Mouse (Mus musculus) WW6 (cell line): ENCODE measurements around the gene Copb1.
A peak's percentile ranks its signal among the peaks of the same experiment; 100 is the strongest.

Experiments
- DNase-seq: peaks from one replicate; pipeline ENCODE4 v3.0.0-alpha.2; 2013; ENCODE audit warnings: low read depth, low spot score

Gene Copb1

DNA sequence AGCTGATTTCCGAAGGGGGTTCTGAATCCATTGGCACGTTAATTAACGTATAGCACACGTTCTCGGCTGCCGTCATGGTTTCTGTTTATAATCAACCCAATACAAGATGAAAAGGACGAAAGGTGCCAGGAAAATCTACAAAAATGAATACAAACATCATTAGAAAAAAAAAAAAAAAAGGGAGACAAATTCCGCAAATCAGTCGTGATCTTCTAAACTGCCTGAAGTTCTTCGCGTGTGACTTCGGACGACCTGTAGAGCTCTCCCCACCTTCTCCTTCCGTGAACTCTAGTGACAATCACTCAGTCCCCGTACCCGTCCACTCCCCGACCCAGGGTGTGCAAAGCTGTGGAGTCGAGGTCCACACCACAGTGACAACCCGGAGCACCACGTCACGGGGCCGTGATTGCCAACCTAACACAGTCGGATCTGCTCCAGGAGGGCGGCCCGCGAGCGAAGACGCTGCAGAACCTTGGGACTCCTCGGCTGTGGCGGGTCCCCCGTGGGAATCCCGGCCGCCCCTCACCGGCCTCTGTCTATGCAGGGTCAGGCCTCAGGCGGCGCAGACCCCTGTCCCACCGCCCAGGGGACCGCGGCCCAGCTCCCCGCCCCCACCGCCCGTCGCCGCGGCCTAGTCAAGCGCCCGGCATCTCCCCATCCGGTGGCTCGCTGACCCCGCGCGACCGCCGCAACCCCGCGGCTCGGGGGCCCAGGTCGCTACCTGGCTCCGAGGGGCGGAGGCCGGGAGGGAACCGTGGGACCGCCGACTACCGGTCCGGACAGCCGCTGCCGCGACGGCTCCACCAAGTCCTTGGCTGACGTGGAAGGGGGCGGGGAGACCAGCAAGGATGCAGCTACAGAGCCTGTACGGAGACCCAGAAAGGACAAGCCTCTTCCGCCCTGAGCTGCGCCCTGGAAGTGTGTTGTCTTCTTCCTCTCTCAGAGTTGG, at the start of gene Copb1:
TSS of gene Copb1 (minus strand) at position 827 of the 949 bp plus-strand sequence.
- DNase-seq: peak; percentile 69

DNA sequence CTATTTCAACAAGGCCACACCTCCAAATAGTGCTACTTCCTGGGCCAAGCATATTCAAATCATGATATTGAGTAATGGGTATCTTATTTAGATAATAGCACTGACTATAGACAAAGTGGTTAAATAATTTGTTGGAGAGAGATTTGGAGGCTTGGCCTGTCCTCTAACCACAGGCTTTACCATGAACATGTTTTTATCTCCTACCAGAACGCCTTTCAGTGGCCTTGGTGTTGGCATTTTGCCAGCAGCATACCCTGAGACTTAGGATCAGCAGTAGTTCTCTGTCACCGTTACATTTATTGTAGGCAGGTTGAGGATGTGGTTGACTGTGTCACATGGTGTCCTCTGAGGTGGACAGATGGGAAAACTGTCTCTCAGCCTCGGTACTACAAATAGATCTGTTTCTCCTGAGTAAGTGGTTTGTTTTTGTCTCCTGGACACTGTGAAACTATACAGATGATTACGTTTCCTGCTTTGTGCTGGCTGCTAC, 46.8 kb upstream of the Copb1 start:
- DNase-seq: no peak

DNA sequence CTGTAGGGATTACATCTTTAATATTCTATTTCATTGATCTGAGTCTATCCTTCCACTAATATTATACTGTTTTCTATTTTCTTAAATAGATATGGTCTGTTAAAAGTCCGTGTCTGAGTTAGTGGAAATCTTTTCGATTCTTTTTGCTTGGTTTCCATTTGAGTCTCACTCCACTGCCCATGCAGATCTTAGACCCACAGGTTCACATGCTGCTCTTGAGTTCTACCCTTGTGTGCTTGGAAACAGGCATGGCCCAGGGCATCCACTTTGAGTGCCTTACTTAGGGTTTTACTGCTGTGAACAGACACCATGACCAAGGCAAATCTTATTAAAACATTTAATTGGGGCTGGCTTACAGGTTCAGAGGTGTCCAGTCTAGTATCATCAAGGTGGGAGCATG, 46.3 kb upstream of the Copb1 start:
- DNase-seq: no peak

DNA sequence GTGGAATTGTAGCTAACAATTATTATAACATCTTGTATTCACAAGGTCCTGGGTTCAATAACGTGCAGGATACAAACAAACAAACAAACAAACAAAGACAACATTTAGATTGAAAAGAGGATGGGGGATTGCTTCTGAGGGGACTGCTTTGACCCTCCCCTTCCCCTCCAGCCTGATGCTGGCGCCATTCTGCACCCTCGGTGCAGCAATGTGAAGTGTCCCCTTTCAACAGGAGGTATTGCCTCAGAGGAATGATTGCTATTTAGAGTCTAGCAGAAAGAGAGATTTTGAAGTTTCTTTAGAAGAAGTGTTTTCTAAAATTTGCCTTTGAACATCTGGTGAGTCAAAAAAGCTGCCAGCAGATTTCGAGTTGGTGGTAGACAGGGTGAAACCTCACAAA, 44.7 kb upstream of the Copb1 start:
- DNase-seq: no peak

DNA sequence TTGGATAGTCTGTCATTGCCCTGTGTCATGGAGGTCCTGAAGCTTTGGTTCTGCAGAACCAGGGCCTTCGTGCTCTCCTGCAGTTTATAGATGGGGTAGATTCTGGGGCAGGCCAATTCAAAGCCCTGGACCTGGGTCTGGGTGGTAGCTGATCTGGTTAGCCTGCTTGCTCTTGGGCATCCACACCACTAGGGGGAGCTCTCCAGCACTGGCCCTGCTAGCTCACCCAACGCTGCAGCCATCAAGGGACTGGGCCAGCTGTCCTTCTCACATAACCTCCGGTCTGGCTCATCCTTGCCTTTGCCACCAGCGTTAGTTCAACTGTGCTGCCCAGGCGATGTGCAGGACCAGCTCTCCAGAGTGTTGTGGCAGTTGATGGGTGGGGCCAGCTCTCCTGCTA, 40.2 kb upstream of the Copb1 start:
- no peak for DNase-seq

DNA sequence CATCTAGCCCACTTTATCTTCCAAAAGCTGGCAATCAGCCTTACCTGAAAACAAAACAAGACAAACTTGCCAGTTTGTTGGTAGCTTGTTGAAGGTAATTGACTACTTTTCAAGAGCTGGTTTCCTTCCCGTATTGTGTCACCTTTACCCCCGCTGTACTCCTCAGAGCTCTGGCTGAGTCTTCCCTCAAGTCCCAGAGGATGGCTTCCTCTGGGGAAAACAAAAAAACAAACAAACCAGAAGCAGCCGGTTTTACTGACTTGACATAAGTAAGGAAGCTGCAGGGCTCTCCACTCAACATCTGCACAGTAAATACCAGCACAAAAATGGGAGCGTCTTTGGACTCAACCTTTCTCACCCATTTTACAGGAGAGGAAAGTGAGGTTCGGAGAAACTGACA, 39.4 kb upstream of the Copb1 start:
- DNase-seq: no peak

DNA sequence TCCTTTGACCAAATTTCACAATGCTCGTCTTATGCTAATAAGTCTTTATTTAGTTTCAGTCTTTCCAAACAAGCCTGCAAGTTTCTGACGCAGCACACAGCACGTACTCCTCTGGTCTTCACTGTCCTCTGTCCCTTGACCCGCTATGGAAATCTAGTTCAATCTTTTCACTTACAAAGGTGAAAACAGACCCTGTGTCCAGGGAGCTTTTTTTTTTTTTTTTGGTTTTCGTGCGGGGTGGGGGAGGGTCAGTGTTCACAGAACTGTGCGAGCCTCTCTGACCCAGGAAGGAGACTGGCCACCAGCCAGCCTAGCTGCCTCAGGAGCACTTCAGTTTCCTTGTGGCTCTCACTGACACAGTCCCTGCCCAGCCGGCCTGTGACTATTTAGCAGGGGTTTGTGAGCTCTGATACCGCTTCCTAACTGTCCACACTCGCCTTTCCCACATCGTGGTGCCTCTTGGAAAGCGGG, 38.0 kb upstream of the Copb1 start:
- no peak for DNase-seq

DNA sequence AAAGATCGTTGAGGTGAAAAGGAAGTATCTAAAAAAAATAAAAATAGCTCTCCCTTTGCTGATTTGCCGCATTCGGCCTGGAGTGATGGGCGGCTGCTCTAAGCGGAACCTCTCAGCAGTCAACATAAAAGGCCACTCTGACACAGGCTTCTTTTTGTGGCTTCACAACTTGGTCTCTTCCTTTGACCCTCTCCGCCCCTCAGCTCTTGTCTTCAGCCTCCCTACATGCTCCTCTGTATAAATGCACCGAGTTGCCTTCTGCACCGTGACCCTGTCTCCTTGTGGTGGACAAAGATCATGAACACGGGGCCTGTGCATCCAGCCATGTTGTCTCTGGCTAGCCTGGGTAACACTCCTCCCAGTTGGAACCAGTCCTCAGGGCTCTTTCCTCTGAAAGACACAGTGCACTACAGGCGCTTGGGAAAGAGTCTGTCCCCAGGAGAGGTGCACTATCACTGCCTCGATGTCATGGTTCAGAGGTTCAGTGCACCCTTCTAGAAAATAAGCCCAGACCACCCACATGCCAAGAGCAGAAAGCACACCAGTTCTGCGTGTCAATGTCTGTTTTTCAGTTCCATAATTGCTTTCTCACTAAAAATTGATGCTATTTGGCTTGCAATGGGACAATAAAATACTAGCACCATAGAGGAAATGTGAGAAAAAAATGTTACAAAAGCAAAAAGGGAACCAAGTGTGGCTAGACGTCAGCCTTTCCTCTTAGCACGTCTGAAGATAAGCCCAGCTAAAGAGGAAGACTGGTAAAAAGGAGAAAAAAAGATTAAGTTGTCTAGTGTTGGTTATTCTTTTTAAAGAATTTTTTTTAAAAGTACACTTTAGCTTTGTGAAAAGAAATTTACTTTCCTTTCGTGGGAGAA, 37.2 kb upstream of the Copb1 start:
- DNase-seq: no peak

DNA sequence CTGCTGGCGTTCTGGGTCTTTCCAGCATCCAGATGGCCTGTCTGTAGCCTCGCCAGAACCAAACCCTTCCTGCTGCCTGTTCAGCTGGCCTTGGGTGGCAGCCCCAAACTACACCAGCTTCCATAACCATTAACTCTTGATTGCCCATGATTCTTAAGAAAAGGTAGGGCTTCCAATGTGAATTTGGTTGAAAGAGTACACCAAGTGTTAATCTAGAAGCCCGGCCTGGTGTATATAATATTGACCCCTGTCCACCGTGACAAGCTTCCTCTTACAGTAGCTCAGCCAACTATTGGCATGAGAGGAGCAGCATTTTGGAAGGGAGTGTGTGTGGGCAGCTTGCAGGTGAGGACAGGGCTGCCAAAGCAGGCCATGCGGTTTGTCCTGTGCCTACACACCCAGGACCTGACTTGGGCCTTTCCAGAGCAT, 35.6 kb upstream of the Copb1 start:
- DNase-seq: no peak

DNA sequence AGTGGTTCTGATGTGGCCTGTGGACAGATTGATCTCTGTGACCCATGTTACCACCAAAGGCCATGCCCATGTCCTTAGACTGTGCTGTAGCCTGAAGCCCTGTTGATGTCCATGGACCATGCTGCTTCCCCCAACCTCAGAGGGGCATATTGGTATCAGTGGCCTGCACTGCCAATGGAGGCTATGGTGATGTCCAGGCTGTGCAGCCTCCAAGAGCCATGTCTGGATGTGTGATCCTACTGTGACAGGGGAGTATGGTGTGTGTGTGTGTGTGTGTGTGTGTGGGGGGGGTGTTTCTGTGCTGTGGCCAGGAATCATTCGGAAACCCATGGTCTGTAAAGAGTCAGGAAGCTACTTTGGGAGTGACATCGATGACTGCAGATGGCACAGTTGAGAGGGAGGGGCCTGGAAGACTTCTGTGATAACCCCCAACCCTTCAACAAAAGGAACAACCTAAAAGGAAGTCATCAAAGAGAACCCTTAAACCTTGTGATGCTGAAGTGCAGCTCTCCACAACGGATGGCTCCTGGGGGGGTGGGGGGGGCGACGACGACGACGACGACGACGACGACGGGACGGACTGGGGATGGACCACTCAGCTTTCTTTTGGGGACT, 29.9 kb upstream of the Copb1 start:
- DNase-seq: no peak

DNA sequence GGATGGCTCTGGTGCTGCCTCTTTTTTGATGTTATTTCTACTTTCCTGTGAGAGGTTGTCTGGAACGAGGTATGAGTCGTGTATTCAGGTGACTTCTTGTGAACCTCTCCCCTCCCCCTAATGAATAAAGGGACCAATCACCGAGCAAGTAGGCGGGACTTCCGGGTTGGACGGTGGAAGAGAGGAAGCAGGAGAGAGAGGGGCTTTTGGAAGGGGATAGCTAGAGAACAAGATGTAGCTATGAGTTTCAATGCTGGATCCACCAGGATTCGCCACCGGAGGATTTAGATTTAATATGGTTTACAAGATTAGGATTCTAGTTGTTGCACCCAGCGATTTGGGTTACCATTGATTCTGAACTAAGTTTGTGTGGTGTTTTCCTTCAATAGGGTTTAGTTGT, 28.5 kb upstream of the Copb1 start:
- no peak for DNase-seq

DNA sequence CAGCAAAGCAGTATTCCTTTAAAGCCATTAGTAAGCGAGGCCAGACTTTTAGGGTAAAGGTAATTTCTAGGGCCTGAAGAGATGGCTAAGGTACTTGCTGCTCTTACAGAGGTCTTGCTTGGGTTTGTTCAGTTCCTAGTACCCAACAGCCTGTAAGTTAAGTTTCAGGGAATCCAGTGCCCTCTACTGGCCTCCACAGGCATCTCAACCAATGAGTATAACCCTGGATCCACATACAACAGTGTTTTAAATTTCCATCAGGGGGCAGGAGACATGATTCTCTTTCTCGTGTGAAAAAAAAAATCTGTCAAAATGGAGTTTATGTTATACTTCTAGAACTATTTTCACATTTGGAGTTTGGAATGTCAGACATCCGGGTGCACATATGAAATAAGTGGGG, 27.2 kb upstream of the Copb1 start:
- no peak for DNase-seq

DNA sequence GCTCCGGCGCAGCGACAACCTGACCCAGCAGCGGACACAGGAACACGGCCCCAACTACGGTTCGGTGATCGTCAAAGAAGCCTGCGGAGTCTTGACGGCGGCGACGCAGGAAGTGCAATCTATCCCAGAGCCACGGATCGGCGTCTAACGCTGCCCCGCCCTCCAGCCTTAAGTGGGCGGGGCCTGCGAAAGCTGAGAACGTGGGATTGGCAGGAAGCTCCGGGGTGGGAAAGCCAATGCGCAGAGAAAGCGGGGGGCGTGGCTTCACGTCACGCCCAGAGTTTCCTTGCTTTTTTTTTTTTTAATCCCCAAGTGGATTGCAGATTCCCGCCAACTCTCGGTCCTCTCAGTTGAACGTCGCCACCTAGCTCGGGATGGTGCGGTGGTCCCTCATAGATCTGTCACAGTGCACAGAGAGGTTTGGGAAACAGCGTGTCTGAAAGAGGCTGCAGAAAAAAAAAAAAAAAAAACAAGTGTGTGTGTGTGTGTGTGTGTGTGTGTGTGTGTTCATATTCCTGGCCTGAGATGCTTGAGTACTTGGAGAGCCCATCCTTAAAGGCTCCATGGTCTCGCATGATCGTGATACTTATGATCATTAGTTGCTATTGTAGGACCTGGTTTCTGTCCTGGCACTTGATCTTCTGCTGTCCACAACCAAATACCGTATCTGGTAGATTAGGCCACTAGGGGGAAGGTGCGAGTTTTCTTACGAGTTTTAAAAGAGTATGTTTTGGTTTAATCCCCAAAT, 21.7 kb upstream of the Copb1 start, which contains the start of gene Psma1:
TSS of gene Psma1 (minus strand) at position 114 of the 748 bp plus-strand sequence.
- peak; percentile 97 for DNase-seq

DNA sequence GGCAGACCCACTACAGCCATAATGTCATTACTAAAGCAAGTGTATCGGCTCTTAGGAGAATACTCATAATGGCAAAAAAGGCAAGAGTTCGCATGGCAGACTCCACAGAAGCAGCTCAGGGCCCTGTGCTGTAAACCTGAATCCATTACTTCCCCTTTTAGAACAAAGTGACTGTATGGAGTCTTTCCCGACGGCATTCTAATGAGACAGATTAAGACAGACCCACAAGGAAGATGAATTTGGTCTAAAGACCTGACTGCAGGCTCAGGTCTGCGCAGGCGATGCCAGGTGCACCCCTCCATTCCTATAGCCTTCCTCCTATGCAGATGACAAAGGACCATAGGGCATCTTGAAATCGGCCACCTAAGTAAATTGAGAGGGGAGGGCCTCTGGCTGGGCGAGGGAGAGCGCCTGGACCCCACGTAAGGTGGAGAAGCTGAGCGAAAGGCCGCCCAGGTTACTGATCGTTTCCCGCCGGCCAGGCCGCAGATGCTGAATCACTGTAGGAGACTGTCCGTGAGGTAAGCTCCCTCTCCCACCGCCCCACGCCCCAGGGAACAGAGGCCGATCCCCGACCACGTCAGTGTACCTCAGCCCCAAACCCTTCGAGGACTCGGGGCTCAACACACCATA, 21.0 kb upstream of the Copb1 start:
- no peak for DNase-seq

DNA sequence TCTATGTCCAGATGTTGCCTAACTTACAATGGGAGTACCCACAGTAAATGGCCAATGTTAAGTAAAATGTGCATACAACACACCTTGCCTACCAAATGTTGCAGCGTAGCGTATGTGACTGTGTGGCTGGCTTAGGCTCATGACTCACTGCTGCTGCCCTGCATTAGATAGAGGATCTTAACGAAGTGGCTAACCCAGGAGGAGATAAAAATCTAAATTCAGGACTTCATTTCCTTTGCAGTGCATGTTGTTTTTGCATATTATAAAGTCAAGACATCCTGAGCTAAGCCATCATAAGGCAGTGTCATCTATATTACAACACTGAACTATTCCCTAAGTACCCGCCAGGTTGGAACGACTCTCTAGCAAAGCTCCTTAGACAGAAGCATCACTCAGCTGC, 13.9 kb upstream of the Copb1 start:
- no peak for DNase-seq

DNA sequence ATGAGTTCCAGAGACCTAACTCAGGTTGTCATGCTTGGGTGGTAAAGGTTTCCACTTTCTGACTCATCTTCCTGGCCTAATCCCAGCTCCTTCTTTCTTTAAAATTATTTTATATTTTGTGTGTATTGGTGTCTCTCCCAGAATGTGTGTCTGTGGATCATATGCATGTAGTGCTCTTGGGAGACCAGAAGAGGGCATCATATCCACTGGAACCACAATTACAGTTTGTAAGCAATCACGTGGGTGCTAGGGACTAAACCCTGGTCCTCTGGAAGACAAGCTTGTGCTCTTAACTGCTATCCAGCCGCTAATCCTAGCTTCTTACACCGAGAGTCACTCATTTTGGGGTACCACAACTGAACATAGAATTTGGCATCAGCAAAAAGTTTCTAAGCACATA, 2.8 kb downstream of the Copb1 start:
- no peak for DNase-seq

DNA sequence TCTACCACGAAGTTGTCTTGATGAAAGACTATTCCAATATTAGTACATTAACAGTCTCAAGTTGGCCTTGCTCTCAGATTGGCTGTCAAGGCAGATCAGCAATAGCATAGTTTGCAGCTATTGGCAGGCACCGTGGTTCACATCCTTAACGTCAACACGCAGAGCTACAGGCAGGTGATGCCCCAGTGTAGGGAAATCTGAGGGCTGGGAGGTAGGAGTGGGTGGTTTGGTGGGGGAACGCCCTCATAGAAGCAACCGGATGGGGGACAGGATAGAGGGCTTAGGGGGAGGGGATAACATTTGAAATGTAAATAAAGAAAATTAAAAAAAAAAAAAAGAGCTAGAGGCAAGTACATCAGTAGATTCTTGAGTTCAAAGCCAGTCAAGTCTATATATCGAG, 20.5 kb downstream of the Copb1 start:
- DNase-seq: no peak

DNA sequence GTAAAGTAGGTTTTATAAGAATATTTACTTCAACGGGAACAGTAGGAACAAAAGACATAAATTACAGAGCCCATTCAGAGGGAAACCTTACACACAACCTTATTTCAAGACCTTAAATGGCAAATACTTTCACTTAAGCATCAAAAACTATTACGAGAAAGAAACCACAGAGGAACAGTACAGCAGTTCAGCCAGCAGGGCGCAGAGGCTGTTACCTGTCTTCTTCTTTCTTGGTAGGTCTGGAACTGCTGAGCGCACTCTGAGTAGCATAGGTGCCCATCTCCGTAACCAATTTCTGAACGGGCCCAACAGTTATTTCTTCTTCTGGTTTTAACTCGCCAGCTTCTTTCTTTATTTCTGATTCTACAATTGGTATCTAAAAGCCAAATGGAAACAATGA, 21.5 kb downstream of the Copb1 start:
- DNase-seq: no peak

DNA sequence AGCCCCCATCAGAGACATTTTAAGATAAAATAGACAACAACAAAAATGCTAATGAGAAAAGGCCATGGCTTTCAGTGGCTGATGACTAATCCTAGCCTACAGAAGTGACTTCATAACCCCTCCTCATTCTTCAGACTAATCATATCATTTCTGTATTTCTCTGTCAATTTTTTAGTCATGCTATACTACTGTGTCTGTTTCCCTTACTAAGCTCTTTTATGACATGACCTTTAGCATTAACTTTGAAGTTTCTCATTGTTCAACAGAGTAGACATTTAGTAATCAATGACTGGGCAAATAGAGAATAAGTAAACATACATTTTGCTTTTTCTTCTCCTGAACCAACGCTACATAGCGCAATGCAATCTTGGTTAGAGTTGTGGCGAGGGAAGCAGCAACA, 22.7 kb downstream of the Copb1 start:
- no peak for DNase-seq

DNA sequence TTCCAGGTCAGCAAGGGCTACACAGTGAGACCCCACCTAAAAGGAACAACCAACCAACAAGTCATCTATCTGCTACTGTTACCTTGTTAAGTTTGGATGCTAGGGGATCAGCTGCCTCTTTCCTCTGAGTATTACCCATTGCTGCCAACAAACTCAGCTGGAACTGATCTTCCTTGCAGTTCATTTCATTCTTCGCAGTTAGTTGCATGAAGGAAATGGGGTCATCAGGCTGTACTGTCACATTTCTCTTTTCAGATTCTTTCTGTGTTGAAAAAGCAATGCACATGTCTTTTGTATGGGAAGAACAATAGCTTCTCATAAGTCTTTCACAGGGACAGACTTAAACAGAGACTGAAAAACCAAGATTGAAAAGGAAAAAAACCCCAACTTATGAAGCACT, 28.0 kb downstream of the Copb1 start:
- no peak for DNase-seq

DNA sequence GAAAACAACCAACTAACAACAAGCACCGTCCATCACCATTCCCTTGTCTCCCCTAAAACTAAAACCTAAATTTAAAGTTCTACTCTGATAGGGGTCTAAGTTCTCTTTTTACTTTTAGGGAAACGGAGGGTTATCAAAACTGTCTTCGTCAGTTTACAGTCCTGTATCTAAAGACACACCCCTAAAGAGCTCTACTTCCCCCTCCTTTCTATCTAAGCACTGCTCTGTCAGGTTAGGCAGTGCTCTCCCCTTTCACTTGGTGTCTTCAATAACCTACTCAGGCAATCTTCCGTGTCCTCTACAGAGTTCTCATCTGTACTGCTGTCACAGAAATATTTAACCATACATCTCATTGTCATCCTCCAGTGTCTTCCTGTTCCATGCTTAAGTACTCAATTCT, 34.1 kb downstream of the Copb1 start:
- no peak for DNase-seq
